Comparison of ENCODE assay signal across 8 mouse cellular contexts in the genomic region with DNA sequence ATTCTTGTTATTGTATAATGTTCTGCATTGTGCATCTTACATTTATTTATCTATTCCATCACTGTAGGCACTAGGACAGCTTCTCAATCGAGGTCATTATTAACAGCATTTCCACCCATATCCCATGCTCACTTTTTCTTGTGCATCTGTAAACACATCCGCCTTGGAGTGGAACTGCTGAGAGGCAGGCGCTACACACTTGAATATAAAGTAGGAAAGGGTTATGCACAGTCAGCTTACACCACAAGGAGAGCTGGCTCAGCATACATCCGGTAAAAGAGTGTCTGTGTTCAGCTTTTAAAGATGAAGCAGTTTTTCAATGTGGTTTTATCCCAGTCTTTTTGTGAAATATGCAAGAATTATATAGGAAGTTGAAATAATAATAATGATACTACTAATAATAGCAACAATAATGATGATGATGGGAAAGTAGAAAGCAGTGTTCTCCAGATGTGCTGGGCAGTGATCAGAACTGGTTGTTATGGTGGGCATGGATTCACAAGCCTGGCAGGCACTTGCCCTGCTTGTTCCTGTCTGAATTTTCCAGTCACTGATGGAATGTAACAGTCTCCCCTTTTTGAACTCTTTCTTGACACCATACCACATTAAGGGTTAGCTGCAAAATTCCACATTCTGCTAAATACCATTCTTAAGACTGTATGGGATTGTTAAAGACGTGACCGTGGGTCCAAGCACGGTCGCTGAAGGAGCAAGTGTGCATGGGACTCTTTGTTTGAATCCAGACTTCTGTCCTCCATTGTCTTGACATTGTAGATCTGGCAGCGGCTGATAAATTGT.
DNase-seq lines count a peak whose midpoint lies in the region; ATAC-seq lines count a peak whose summit lies in the region.
"Had no signal": no experiment of that assay in that cellular context is flagged by ENCODE, and none has a peak within 500 bp of the region (broad histone marks: within the 10 kb centered on the region; RNA-seq: fewer than 3 reads in every experiment).

No protein-coding gene starts in this region.

- H3K4me1 ChIP-seq in forebrain, embryonic 16.5 days (replicated peaks; ENCODE audit: control insufficient read depth, insufficient read depth, low read length), result no peaks in the 10 kb centered on the region
- H3K4me1 ChIP-seq in hindbrain, embryonic 12.5 days, result 0 out of 2 replicates have a peak, but pooled peaks cover 3% of the 10 kb centered on the region
- peaks cover 8% of the 10 kb centered on the region; the same call in 1 of the 2 replicates for H3K4me1 ChIP-seq in midbrain, embryonic 13.5 days (replicated peaks)
- H3K4me1 ChIP-seq: limb, embryonic 10.5 days had no signal

- H3K27me3 ChIP-seq in forebrain, embryonic 16.5 days (replicated peaks; ENCODE audit: control insufficient read depth, insufficient read depth, low read length), result no peaks in the 10 kb centered on the region
- no peaks in the 10 kb centered on the region for H3K27me3 ChIP-seq in hindbrain, embryonic 12.5 days
- H3K27me3 ChIP-seq in midbrain, embryonic 13.5 days, result no peaks in the 10 kb centered on the region

- 58% methylated on average over 9 of the region's 9 CpGs for WGBS in forebrain, embryonic 16.5 days
- WGBS in hindbrain, embryonic 12.5 days, result 69% methylated on average over 9 of the region's 9 CpGs
- WGBS in midbrain, embryonic 13.5 days, result 62% methylated on average over 9 of the region's 9 CpGs

- H3K9ac ChIP-seq in forebrain, embryonic 16.5 days (replicated peaks; ENCODE audit: low read depth, low read length), result no peak overlapping the region
- no peak overlapping the region for H3K9ac ChIP-seq in hindbrain, embryonic 12.5 days
- H3K9ac ChIP-seq in midbrain, embryonic 13.5 days (replicated peaks), result no peak overlapping the region

- ATAC-seq in forebrain, embryonic 16.5 days, result peak; percentile 84
- peak; percentile 56; the same call in 1 of the 2 replicates for ATAC-seq in hindbrain, embryonic 12.5 days (ENCODE audit: low FRiP score)
- peak; percentile 66; the same call in 1 of the 2 replicates for ATAC-seq in midbrain, embryonic 13.5 days
- no peak for ATAC-seq in inflammation-experienced regulatory T-cells, adult 6 months

- no peak overlapping the region for H3K4me3 ChIP-seq in forebrain, embryonic 16.5 days (replicated peaks; ENCODE audit: low read length)
- no peak overlapping the region for H3K4me3 ChIP-seq in hindbrain, embryonic 12.5 days
- H3K4me3 ChIP-seq in midbrain, embryonic 13.5 days (replicated peaks), result no peak overlapping the region
- H3K4me3 ChIP-seq: limb, embryonic 10.5 days had no signal

- no peak overlapping the region for H3K4me2 ChIP-seq in forebrain, embryonic 16.5 days (ENCODE audit: low read length)
- no peak overlapping the region for H3K4me2 ChIP-seq in hindbrain, embryonic 12.5 days (replicated peaks)
- no peak overlapping the region for H3K4me2 ChIP-seq in midbrain, embryonic 13.5 days (replicated peaks)

- no peaks in the 10 kb centered on the region for H3K9me3 ChIP-seq in forebrain, embryonic 16.5 days (ENCODE audit: control insufficient read depth, low read length)
- H3K9me3 ChIP-seq in hindbrain, embryonic 12.5 days (replicated peaks), result no peaks in the 10 kb centered on the region
- H3K9me3 ChIP-seq in midbrain, embryonic 13.5 days, result no peaks in the 10 kb centered on the region
- H3K9me3 ChIP-seq: limb, embryonic 10.5 days had no signal

- no peak overlapping the region for H3K27ac ChIP-seq in forebrain, embryonic 16.5 days (ENCODE audit: low read length)
- H3K27ac ChIP-seq in hindbrain, embryonic 12.5 days, result no peak overlapping the region
- H3K27ac ChIP-seq in midbrain, embryonic 13.5 days, result peak overlapping the region; percentile 47; the same call in 1 of the 2 replicates
- H3K27ac ChIP-seq: limb, embryonic 10.5 days had no signal

- no peaks in the 10 kb centered on the region for H3K36me3 ChIP-seq in forebrain, embryonic 16.5 days (ENCODE audit: control insufficient read depth, insufficient read depth)
- H3K36me3 ChIP-seq in hindbrain, embryonic 12.5 days, result no peaks in the 10 kb centered on the region
- no peaks in the 10 kb centered on the region for H3K36me3 ChIP-seq in midbrain, embryonic 13.5 days
- H3K36me3 ChIP-seq: limb, embryonic 10.5 days had no signal

- peak; percentile 9 to 11 for DNase-seq in kidney, postnatal 36 days
- DNase-seq in kidney, adult 8-10 months, result no peak
- no peak for DNase-seq in thymus, postnatal 36 days

Comparison
In these comparisons a context has a peak if more than half of its experiments do, and no peak if none do; other contexts are left out.
1. DNase-seq: peak in kidney, postnatal 36 days (2 of 2); none in kidney, adult 8-10 months (0 of 2) and thymus, postnatal 36 days (0 of 2).